Mouse (Mus musculus) forebrain, postnatal 0 days (tissue): ENCODE data around the gene Olfr524. TPM values are rescaled to one million over a fixed set of nuclear protein-coding genes. Genes with fewer than 3 reads are reported as not detected.

Experiments used
- ATAC-seq: fragments of 200-750 bp; cut with Nextera tagmentation; 2 replicates; pipeline ENCODE4 v1.8.0; 2017; ENCODE audit warnings: mild to moderate bottlenecking, moderate library complexity
- DNase-seq: peaks from one replicate; pipeline ENCODE4 v3.0.0-alpha.2; 2015
- H3K27ac ChIP-seq: fragments of 300-500 bp; sonication (generic); 2 replicates; pipeline ENCODE4 v1.5.1; 2014; ENCODE audit warnings: low read depth, mild to moderate bottlenecking, antibody characterized with exemption, low read length, moderate library complexity, mixed read lengths
- H3K27me3 ChIP-seq: fragments of 300-500 bp; sonication (generic); 2 replicates; pipeline ENCODE4 v1.6.1; 2014; ENCODE audit warnings: mild to moderate bottlenecking, low read length, mixed read lengths; ENCODE audit not compliant: insufficient read depth
- H3K36me3 ChIP-seq: fragments of 300-500 bp; sonication (generic); 2 replicates; pipeline ENCODE4 v1.6.1; 2014; ENCODE audit warnings: mild to moderate bottlenecking, moderate library complexity; ENCODE audit not compliant: insufficient read depth
- H3K4me1 ChIP-seq: fragments of 300-500 bp; sonication (generic); 2 replicates; pipeline ENCODE4 v1.6.1; 2014; ENCODE audit warnings: antibody characterized with exemption; ENCODE audit not compliant: insufficient read depth
- H3K4me2 ChIP-seq: fragments of 300-500 bp; sonication (generic); 2 replicates; pipeline ENCODE4 v1.6.1; 2014; ENCODE audit warnings: low read depth, mild to moderate bottlenecking, moderate library complexity
- H3K4me3 ChIP-seq: fragments of 300-500 bp; sonication (generic); 2 replicates; pipeline ENCODE4 v1.5.1; 2014; ENCODE audit warnings: low read depth, low read length, mixed read lengths
- H3K9ac ChIP-seq: fragments of 300-500 bp; sonication (generic); 2 replicates; pipeline ENCODE4 v1.6.1; 2014; ENCODE audit warnings: mild to moderate bottlenecking
- H3K9me3 ChIP-seq: fragments of 300-500 bp; sonication (generic); 2 replicates; pipeline ENCODE4 v1.6.1; 2016; ENCODE audit warnings: low read length
- CTCF ChIP-seq: sonication (generic); IDR thresholded peaks from 2 replicates; pipeline ENCODE4 v1.5.1; 2016; ENCODE audit warnings: antibody characterized with exemption, control low read depth, low read depth
- WGBS: fragments of 180-500 bp; shearing (Covaris S2); extraction: QIAGEN DNeasy Blood & Tissue Kit; methylation state at CpG from one replicate; pipeline ENCODE4 v1.1.7; 2014; 5-methylcytosine and 5-hydroxymethylcytosine counted together
- polyA plus RNA-seq: library from polyadenylated mRNA; unstranded; fragments of >200 nt; fragmentation: Nextera tagmentation; extraction: Ambion mirVana; gene quantifications from 2 replicates; pipeline ENCODE4 v1.2.1, GENCODE M21; 2015
- total RNA-seq: library from RNA; depleted of rRNA; stranded (reverse); fragments of >200 nt; gene quantifications from 2 replicates; pipeline ENCODE4 v1.2.3, GENCODE M21; 2014

Gene Olfr524
- total and polyA plus RNA-seq, 2 experiments from 2014 or later: not detected

DNA sequence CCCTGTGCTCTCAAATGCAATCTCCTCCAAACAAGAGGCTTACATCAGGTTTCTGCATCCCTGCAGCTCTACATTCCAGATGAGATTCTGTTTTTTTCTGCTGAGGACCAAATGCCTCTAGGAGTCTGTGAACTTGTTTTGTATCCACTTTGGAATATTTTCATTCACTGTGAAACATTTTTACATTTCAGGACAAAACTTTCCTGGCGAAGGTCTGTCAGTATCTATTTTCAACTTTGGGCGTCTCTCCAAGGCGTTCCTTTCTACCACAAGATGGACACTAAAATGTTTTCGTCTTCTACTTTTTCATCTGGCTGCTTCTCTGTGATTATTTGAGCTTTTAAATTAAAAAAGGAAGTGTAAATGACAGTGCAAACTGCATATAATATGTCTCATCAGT is 11.7 kb downstream of the Olfr524 start:
- WGBS: 80% methylated on average over 4 of the region's 4 CpGs
- Histone ChIP-seq H3K27me3 (no peaks in the 10 kb centered on the region), H3K9ac (no peak overlapping the region), H3K36me3 (no peaks in the 10 kb centered on the region), H3K9me3 (no peaks in the 10 kb centered on the region), H3K4me1 (no peaks in the 10 kb centered on the region), H3K4me2 (no peak overlapping the region), H3K4me3 (no peak overlapping the region), H3K27ac (no peak overlapping the region)
- no peak for ATAC-seq
- no peak for DNase-seq
- no peak for TF ChIP-seq CTCF

DNA sequence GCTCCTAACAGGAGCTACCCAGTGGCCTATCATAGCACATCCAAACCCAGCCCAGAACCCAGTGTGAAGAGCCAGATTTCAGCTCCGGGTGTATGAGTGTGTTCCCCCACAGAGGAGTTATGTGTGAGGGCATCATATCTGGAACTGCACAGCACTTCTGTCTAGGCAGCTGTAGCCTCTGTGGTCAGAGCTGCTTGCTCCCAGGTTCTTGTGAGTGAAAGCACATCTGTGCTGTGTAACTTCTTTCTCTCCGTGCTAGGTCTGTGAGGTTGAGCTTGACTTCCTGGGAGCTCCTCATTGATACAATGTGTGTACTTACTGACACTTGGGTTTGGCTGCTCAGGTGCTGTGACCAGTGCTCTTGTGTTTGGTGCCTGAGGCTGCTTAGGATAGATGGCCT is 12.9 kb downstream of the Olfr524 start:
- no peaks in the 10 kb centered on the region for H3K36me3 ChIP-seq
- no peak overlapping the region for H3K9ac ChIP-seq
- no peak overlapping the region for H3K4me2 ChIP-seq
- H3K27me3 ChIP-seq: no peaks in the 10 kb centered on the region
- H3K27ac ChIP-seq: no peak overlapping the region
- TF ChIP-seq CTCF: no peak
- WGBS: 86% methylated on average over 2 of the region's 2 CpGs
- H3K9me3 ChIP-seq: no peaks in the 10 kb centered on the region
- H3K4me1 ChIP-seq: no peaks in the 10 kb centered on the region
- ATAC-seq (no peak), DNase-seq (no peak)
- no peak overlapping the region for H3K4me3 ChIP-seq

DNA sequence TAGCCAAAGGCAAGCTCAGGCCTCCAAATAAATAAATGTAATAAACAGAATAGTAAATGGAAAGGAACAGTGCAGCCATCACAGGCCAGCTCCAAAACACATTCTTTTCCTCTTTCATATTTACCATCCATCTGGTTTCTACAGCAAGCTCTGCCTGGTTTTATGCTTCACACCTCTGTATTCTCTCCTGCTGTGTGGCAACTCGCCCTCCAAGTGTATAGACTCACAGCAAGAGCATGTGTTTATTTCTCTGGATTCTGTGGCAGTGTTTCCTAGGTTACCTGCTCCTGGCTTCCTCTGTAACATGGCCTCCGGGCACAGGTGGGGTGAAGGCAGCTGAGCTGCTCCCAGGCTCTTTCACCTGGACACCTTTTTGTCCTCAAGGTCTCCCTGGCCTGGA is 13.3 kb downstream of the Olfr524 start:
- TF ChIP-seq CTCF: no peak
- Histone ChIP-seq H3K27ac (no peak overlapping the region), H3K9me3 (no peaks in the 10 kb centered on the region), H3K9ac (no peak overlapping the region), H3K36me3 (no peaks in the 10 kb centered on the region), H3K4me2 (no peak overlapping the region), H3K4me3 (no peak overlapping the region), H3K27me3 (no peaks in the 10 kb centered on the region), H3K4me1 (no peaks in the 10 kb centered on the region)
- ATAC-seq (no peak), DNase-seq (no peak)
- 51% methylated on average over 2 of the region's 2 CpGs for WGBS

DNA sequence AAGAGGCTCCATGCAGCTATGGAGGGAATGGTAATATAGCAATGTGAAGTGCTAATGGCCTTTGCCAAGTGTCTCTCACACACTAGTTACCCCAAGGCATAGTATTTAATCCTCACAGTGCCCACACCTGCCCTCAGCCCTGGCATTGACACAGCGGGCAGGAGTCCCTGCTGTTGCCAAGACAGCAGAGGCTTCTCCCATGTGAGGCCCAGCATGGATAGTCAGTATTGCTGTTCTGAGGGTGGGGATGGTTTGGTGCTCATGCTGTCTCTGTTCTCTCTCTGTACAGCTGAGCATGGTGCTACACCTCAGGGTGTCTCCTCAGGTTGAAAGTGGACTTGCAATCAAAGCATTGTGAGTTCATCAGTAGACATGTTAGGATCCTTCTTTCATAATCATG is 15.3 kb downstream of the Olfr524 start:
- ATAC-seq (no peak), DNase-seq (no peak)
- H3K27ac ChIP-seq: no peak overlapping the region
- H3K4me2 ChIP-seq: no peak overlapping the region
- no peaks in the 10 kb centered on the region for H3K4me1 ChIP-seq
- H3K9ac ChIP-seq: no peak overlapping the region
- WGBS: 92% methylated on average over 1 of the region's 1 CpGs
- no peaks in the 10 kb centered on the region for H3K36me3 ChIP-seq
- H3K4me3 ChIP-seq: no peak overlapping the region
- no peaks in the 10 kb centered on the region for H3K27me3 ChIP-seq
- H3K9me3 ChIP-seq: no peaks in the 10 kb centered on the region
- TF ChIP-seq CTCF: no peak

DNA sequence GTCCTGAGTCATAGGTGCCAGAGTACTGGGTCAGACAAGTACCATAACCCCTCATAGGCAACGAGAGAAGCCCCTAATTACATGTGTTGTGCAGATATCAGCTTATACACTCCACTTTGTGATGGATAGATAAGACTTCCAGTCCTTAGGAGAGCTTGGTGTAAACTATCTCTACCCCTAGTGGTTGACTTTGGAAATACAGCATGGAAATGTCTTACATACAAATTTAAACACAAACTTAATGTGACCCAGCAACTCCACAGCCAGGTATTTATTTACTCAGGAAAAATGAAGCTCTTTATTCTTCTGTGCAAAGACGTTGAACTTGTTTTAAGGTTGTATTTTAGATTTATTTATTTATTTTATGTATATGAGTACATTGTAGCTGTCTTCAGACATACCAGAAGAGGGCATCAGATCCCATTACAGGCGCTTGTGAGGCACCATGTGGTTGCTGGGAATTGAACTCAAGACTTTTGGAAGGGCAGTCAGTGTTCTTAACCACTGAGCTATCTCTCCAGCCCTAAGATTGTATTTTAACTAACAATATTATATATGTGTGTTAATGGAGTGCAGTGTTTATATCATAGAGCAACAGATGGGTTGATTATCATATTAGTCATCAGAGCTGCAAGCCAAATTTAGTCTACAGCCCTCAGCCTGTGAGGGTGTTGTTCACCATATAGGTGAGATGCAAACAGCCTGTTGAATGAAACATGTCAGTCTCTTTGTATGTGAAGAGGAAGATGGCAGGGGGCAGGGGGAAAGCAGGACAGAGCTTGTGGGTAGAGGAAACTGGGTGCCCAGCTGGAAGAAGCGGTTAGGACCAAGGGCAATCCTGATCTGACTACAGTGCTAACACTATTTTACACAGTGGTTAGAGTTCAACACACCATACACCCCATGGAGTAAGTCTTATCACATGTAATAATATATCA is 17.1 kb downstream of the Olfr524 start:
- no peak overlapping the region for H3K9ac ChIP-seq
- H3K27ac ChIP-seq: no peak overlapping the region
- no peak for ATAC-seq
- no peaks in the 10 kb centered on the region for H3K4me1 ChIP-seq
- no peaks in the 10 kb centered on the region for H3K36me3 ChIP-seq
- no peak overlapping the region for H3K4me3 ChIP-seq
- peak; percentile 39 for DNase-seq
- 63% methylated on average over 4 of the region's 4 CpGs for WGBS
- TF ChIP-seq CTCF: peak; percentile 57
- H3K9me3 ChIP-seq: no peaks in the 10 kb centered on the region
- H3K4me2 ChIP-seq: no peak overlapping the region
- H3K27me3 ChIP-seq: no peaks in the 10 kb centered on the region

DNA sequence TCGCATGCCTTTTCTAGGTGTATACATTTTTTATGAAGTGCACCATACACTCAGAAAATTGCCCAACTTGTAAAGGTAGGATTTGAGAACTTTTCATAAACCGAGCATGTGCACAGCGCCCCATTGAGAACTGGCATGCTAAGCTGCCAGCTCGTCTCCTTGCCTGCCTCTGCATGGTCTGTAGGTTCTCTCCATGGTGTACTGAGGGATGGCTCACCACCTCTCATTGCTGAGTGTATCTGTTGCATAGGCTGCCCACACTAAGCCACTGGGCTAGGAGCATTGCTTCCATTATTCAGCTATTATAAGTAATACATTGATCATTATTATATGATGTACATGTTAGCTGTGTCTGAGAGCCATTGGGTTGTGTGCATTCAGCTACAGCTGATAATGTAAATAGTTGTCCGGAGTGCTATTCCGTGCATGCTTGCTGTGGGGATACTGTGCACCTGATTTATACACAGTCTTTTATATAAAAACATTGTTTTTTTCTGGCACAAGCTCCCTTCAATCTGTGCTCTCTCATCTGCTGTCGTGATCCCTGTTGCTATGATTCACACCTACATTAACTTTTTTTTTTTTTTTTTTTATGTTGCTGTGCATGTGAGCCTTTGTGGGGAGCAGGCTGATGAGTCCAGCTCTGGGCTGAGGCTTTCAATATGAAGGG is 17.9 kb downstream of the Olfr524 start:
- DNase-seq (no peak), ATAC-seq (no peak)
- no peaks in the 10 kb centered on the region for H3K27me3 ChIP-seq
- H3K9me3 ChIP-seq: no peaks in the 10 kb centered on the region
- no peak for TF ChIP-seq CTCF
- no peaks in the 10 kb centered on the region for H3K36me3 ChIP-seq
- H3K27ac ChIP-seq: no peak overlapping the region
- H3K4me1 ChIP-seq: no peaks in the 10 kb centered on the region
- 82% methylated on average over 7 of the region's 7 CpGs for WGBS
- H3K4me2 ChIP-seq: no peak overlapping the region
- no peak overlapping the region for H3K4me3 ChIP-seq
- no peak overlapping the region for H3K9ac ChIP-seq
